Mouse (Mus musculus) thymus, postnatal 25 days (tissue): Measurements from ENCODE around the gene Gm49321.

ENCODE experiments used
- DNase-seq: peaks from one replicate; pipeline ENCODE4 v3.0.0; 2022

The Gm49321 gene

DNA sequence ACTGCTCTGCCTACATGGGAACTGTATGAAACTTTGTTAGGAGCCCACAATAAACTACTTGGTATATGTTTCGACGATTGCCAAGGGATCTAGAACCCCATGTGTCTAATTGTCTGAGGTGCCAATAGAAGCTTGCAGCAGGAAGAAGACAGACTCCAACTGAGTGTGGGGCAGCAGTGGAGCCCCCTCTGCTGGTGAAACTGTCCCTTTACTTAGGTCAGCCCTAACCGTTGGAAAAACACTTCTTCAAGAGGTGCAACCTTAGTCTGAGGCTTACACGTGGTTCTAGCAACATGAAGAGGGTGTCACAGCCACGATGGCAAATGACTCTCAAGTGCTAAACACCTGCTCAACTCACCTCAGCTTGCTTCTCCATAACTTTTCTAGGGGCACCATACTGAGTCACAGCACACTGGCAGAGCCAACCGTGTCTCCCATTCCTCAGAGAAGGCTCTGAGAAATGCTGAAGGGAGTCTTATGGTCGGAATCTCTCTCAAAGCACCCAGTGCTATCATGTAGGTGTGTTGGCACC is 77.4 kb downstream of the Gm49321 start:
- DNase-seq = peak; percentile 56

DNA sequence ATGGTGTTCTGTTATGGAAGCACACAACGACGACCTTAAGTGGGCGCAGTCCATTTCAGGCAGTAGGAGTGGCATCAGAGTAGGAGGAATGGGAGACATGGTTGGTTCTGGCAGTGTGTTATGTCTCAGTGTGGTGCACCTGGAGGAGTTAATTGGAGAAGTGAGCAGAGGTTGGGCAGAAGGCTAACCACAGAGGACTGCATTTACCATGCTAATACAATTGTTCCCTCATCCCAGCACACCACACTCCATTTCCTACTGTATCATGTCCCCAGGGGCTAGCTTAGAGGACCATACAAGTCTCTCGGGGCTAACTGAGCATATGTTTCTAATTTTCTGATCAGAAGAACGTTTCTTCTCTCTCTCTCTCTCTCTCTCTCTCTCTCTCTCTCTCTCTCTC is 78.0 kb downstream of the Gm49321 start:
- no peak for DNase-seq
